Mouse (Mus musculus) cortical plate, adult 2 months (tissue): Measurements from ENCODE around the gene 1810009A15Rik. TPM values are rescaled to one million over a fixed set of nuclear protein-coding genes. Genes with fewer than 3 reads are reported as not detected.
A peak's percentile ranks its signal among the peaks of the same experiment; 100 is the strongest.
"Not testable (repeated sequence)": the region's sequence is repeated elsewhere in the genome, so short reads cannot be mapped to it uniquely, and the experiment has no call there.

Source experiments
- H3K27ac ChIP-seq: fragments of 200-500 bp; 2 replicates; pipeline ENCODE4 v1.5.1; 2012; ENCODE audit warnings: low read length, control low read depth, inconsistent platforms; ENCODE audit not compliant: insufficient read depth
- H3K4me1 ChIP-seq: fragments of 200-500 bp; 2 replicates; pipeline ENCODE4 v1.6.1; 2011; ENCODE audit warnings: low read length; ENCODE audit not compliant: control insufficient read depth, insufficient read depth
- H3K4me3 ChIP-seq: fragments of 200-500 bp; 2 replicates; pipeline ENCODE4 v1.5.1; 2011; ENCODE audit warnings: mild to moderate bottlenecking, low read length, control low read depth; ENCODE audit not compliant: insufficient read depth
- CTCF ChIP-seq: fragments of 200-500 bp; IDR thresholded peaks from 2 replicates; pipeline ENCODE4 v1.5.1; 2011; ENCODE audit warnings: mild to moderate bottlenecking, control low read depth, low read length; ENCODE audit not compliant: insufficient read depth; ENCODE audit errors: extremely low read depth
- POLR2A ChIP-seq: fragments of 200-500 bp; IDR thresholded peaks from 2 replicates; pipeline ENCODE4 v1.6.1; 2011; ENCODE audit warnings: mild to moderate bottlenecking, low read length, control low read depth; ENCODE audit not compliant: insufficient read depth; ENCODE audit errors: extremely low read depth
- polyA plus RNA-seq: library from polyadenylated mRNA; depleted of rRNA; stranded (reverse); fragments of >200 nt; gene quantifications from 2 replicates; pipeline ENCODE4 v1.2.3, GENCODE M21; 2012

The 1810009A15Rik gene
- polyA plus RNA-seq, 1 experiment = 41.3 TPM

- TF ChIP-seq CTCF (no peak), POLR2A (no peak)
- Histone ChIP-seq H3K4me3 (no peak overlapping the region), H3K4me1 (0 out of 2 replicates have a peak, but pooled peaks cover 1% of the 10 kb centered on the region), H3K27ac (peak overlapping the region; percentile 43)
Measured at GRCm38 (mm10) chr19:8852236-8852928, 36.3 kb upstream of the 1810009A15Rik start.

- Histone ChIP-seq H3K4me3 (no peak overlapping the region), H3K27ac (no peak overlapping the region), H3K4me1 (0 out of 2 replicates have a peak, but pooled peaks cover 1% of the 10 kb centered on the region)
- TF ChIP-seq POLR2A (no peak), CTCF (no peak)
Measured at GRCm38 (mm10) chr19:8853117-8853516, 35.5 kb upstream of the 1810009A15Rik start.

- Histone ChIP-seq H3K4me1 (no peaks in the 10 kb centered on the region), H3K27ac (no peak overlapping the region), H3K4me3 (no peak overlapping the region)
- TF ChIP-seq CTCF (peak; percentile 61), POLR2A (no peak)
Measured at GRCm38 (mm10) chr19:8857689-8858088, 31.0 kb upstream of the 1810009A15Rik start.

GRCm38 (mm10) chr19:8859018-8859417 lies 29.6 kb upstream of the 1810009A15Rik start:
- H3K27ac ChIP-seq = no peak overlapping the region
- TF ChIP-seq CTCF (0 out of 2 replicates have a peak, but pooled peaks have one; percentile 15), POLR2A (no peak)
- H3K4me3 ChIP-seq = no peak overlapping the region
- H3K4me1 ChIP-seq = no peaks in the 10 kb centered on the region

GRCm38 (mm10) chr19:8864265-8864664 lies 24.4 kb upstream of the 1810009A15Rik start:
- Histone ChIP-seq H3K4me1 (no peaks in the 10 kb centered on the region), H3K4me3 (no peak overlapping the region), H3K27ac (no peak overlapping the region; the same call in 1 of the 2 replicates)
- no peak for TF ChIP-seq CTCF
- no peak for TF ChIP-seq POLR2A

GRCm38 (mm10) chr19:8870381-8870780 lies 18.3 kb upstream of the 1810009A15Rik start:
- not testable (repeated sequence) for H3K27ac ChIP-seq, H3K4me1 ChIP-seq, H3K4me3 ChIP-seq

GRCm38 (mm10) chr19:8870838-8871237 lies 17.8 kb upstream of the 1810009A15Rik start:
- no peaks in the 10 kb centered on the region for H3K4me1 ChIP-seq
- peak overlapping the region; percentile 8; the same call in 1 of the 2 replicates for H3K27ac ChIP-seq
- TF ChIP-seq POLR2A (no peak), CTCF (no peak)
- H3K4me3 ChIP-seq = peak overlapping the region; percentile 60

GRCm38 (mm10) chr19:8871267-8872186 lies 17.1 kb upstream of the 1810009A15Rik start, which contains the start of gene Ubxn1:
Gene Ubxn1, plus strand, starts transcription at chr19:8871496.
- Histone ChIP-seq H3K4me3 (peak within 1 kb of the TSS; percentile 60), H3K27ac (peak within 1 kb of the TSS; percentile 49)
- TF ChIP-seq CTCF (no peak), POLR2A (no peak; the same call in 1 of the 2 replicates)

GRCm38 (mm10) chr19:8872266-8872840 lies 16.3 kb upstream of the 1810009A15Rik start:
- no peak for TF ChIP-seq CTCF
- no peak for TF ChIP-seq POLR2A
- Histone ChIP-seq H3K4me1 (no peaks in the 10 kb centered on the region), H3K4me3 (peak overlapping the region; percentile 60), H3K27ac (no peak overlapping the region)

More at GRCm38 (mm10) chr19:8871267-8872186, 17.1 kb upstream of the 1810009A15Rik start, which contains the start of gene Ubxn1:
- H3K4me1 ChIP-seq = no peaks in the 10 kb centered on the region
